Mouse (Mus musculus): Measurements from ENCODE around the gene Spata1. TPM values are rescaled to one million over a fixed set of nuclear protein-coding genes. Genes with fewer than 3 reads are reported as not detected.

Spata1 gene
- polyA plus RNA-seq, 1 experiment = 6.4 TPM

DNA sequence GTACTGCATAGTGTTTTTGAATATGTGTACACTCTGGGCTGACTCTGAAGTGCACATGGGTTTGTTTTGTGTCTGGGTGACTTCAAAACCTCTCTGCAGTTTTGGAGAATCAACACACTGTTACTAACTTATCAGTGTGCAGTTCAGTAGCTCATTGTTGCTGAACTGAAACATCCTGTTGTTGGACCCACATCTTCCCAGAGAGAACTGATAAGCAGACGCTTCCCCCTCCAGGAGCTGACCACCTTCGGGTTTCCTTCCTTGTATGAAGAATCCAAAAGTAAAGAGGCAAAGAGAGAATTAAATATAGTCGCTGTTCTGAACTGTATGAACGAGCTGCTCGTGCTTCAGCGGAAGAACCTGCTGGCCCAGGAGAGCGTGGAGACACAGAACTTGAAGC lies 80.7 kb downstream of the Spata1 start:
- H3K27ac ChIP-seq (replicated peaks; ENCODE audit: low read depth, low read length) = no peak overlapping the region
- no peak overlapping the region for H3K4me3 ChIP-seq (ENCODE audit: insufficient read depth, low read depth, low read length)
- H3K4me1 ChIP-seq (ENCODE audit: control insufficient read depth, insufficient read depth, insufficient read length, low read length) = no peaks in the 10 kb centered on the region

DNA sequence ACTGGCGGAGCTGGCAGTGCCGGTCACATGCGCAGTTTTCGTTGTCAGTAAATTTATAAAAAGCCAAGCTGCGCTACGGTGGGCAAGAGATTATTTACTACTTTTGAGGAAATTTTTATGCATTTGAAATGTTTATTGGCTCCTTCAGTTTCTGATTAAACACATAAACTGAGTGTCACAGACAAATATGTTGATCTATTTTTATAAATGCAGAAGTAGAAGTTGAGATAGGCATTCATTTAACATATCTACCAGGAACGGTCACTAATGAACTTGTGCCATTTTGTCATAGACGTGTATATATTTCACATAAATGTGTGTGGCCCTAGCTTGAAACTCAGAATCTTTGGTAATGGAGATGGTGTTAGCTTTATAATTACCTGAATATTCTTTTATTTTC lies 81.7 kb downstream of the Spata1 start:
- H3K4me1 ChIP-seq (ENCODE audit: control insufficient read depth, insufficient read depth, insufficient read length, low read length) = no peaks in the 10 kb centered on the region
- no peak overlapping the region for H3K27ac ChIP-seq (replicated peaks; ENCODE audit: low read depth, low read length)

DNA sequence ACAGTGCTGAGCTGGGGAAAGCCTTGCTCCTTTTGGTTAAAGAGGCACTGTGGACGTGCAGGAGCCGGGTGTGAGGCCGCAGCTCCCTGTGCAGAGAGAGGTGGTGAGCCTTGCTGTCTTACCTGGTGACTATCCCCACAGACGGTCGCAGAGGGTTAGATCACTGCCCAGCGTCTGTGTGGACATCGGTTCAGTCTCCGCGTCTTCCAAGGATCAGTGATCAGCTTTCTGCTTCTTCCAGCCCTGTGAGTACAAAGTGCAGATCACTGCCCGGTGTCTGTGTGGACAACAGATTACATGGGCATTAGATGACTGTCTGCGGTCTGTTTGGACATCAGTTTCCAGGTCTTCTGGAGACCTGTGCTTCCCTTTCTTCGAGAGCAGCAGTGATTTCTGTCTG lies 85.0 kb downstream of the Spata1 start:
- H3K4me1 ChIP-seq (ENCODE audit: control insufficient read depth, insufficient read depth, insufficient read length, low read length) = no peaks in the 10 kb centered on the region
- no peak overlapping the region for H3K4me3 ChIP-seq (ENCODE audit: insufficient read depth, low read depth, low read length)
- no peak overlapping the region for H3K27ac ChIP-seq (replicated peaks; ENCODE audit: low read depth, low read length)

More for the DNA sequence above, 81.7 kb downstream of the Spata1 start:
- H3K4me3 ChIP-seq (ENCODE audit: insufficient read depth, low read depth, low read length) = no peak overlapping the region

DNA sequence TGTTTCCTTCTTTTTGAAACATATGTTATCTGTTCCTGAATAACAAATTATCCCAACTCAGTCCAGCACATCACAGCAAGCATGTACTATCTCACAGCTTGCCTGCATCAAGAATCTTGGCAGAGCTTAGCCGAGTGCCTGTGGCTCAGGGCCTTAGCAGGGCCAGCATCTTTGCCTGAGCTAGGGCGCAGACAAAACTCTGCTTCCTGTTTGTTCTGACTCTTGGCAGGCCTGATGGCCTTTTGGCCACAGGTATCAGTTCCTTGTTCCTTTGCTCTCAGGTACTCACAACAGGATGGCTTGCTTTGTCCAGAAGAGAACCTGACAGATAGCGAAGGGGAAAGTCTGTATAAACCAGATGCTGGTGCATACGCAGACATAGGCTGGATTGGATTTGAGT lies 85.6 kb downstream of the Spata1 start:
- Histone ChIP-seq H3K27ac (replicated peaks; ENCODE audit: low read depth, low read length) (no peak overlapping the region), H3K4me3 (ENCODE audit: insufficient read depth, low read depth, low read length) (no peak overlapping the region), H3K4me1 (ENCODE audit: control insufficient read depth, insufficient read depth, insufficient read length, low read length) (no peaks in the 10 kb centered on the region)

- H3K4me1 ChIP-seq (ENCODE audit: control insufficient read depth, insufficient read depth, insufficient read length, low read length) = no peaks in the 10 kb centered on the region
- no peak overlapping the region for H3K4me3 ChIP-seq (ENCODE audit: insufficient read depth, low read depth, low read length)
- no peak overlapping the region for H3K27ac ChIP-seq (replicated peaks; ENCODE audit: low read depth, low read length)
These were observed 86.5 kb downstream of the Spata1 start for GRCm38 (mm10) chr3:146413016-146413415.

DNA sequence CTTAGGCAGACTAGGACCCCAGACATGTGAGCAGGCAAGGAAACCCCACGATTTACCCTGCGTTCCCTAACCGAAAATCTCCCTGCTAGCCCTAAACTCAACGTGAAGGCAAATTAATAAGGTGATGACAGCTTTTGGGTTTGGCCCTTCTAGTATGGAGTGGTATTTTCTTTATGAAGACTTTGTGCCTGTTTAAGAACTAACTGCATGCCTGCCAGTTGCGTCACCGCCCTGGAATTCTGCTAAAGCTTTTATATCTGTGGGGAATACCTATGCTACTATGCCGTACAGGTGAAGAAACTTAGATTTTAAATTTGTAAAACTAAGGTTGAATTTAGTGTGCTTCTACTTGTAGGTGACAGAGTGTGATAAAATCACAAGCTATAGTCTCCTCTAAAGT lies 87.1 kb downstream of the Spata1 start:
- H3K27ac ChIP-seq (replicated peaks; ENCODE audit: low read depth, low read length) = no peak overlapping the region

GRCm38 (mm10) chr3:146412008-146412407 lies 87.5 kb downstream of the Spata1 start:
- Histone ChIP-seq H3K4me1 (ENCODE audit: control insufficient read depth, insufficient read depth, insufficient read length, low read length) (no peaks in the 10 kb centered on the region), H3K27ac (replicated peaks; ENCODE audit: low read depth, low read length) (no peak overlapping the region), H3K4me3 (ENCODE audit: insufficient read depth, low read depth, low read length) (no peak overlapping the region)

More for the DNA sequence above, 87.1 kb downstream of the Spata1 start:
- no peaks in the 10 kb centered on the region for H3K4me1 ChIP-seq (ENCODE audit: control insufficient read depth, insufficient read depth, insufficient read length, low read length)
- no peak overlapping the region for H3K4me3 ChIP-seq (ENCODE audit: insufficient read depth, low read depth, low read length)

- Histone ChIP-seq H3K27ac (replicated peaks; ENCODE audit: low read depth, low read length) (no peak overlapping the region), H3K4me3 (ENCODE audit: insufficient read depth, low read depth, low read length) (no peak overlapping the region), H3K4me1 (ENCODE audit: control insufficient read depth, insufficient read depth, insufficient read length, low read length) (0 out of 2 replicates have a peak, but pooled peaks cover 2% of the 10 kb centered on the region)
These were observed 89.4 kb downstream of the Spata1 start for GRCm38 (mm10) chr3:146410114-146410513.

Other genes starting within 250 kb of the Spata1 start
- 4.0 and 8.6 TPM in 2 replicates for gene Ssx2ip, start 95.1 kb downstream of the Spata1 start, polyA plus RNA-seq (2012; ENCODE audit: insufficient read depth, insufficient read length, missing spikeins)
- 4.9 and 5.0 TPM in 2 replicates for gene Ctbs, start 50.0 kb downstream of the Spata1 start, polyA plus RNA-seq (2012; ENCODE audit: insufficient read depth, insufficient read length, missing spikeins)
- 398 and 520 TPM in 2 replicates for gene Gng5, start 54 bp upstream of the Spata1 start, polyA plus RNA-seq (2012; ENCODE audit: insufficient read depth, insufficient read length, missing spikeins)
- 15.7 and 25.5 TPM in 2 replicates for gene Rpf1, start 21.7 kb upstream of the Spata1 start, polyA plus RNA-seq (2012; ENCODE audit: insufficient read depth, insufficient read length, missing spikeins)
- gene Uox, start 70.7 kb upstream of the Spata1 start, polyA plus RNA-seq (2012; ENCODE audit: insufficient read depth, insufficient read length, missing spikeins) = 1.4 TPM in 1 of 2 replicates, not detected in the other
- not detected in 2 replicates for gene Dnase2b, start 115.8 kb upstream of the Spata1 start, polyA plus RNA-seq (2012; ENCODE audit: insufficient read depth, insufficient read length, missing spikeins)
- gene 4930503B20Rik, start 151.6 kb upstream of the Spata1 start, polyA plus RNA-seq (2012; ENCODE audit: insufficient read depth, insufficient read length, missing spikeins) = not detected in 2 replicates
- not detected in 2 replicates for gene Samd13, start 185.8 kb upstream of the Spata1 start, polyA plus RNA-seq (2012; ENCODE audit: insufficient read depth, insufficient read length, missing spikeins)